Mouse (Mus musculus) lung, embryonic 16.5 days (tissue): ENCODE data around the gene Lrrc4. TPM values are rescaled to one million over a fixed set of nuclear protein-coding genes. Genes with fewer than 3 reads are reported as not detected.

Source experiments
- ATAC-seq: fragments of 200-750 bp; cut with Nextera tagmentation; 2 replicates; pipeline ENCODE4 v1.8.0; 2017; ENCODE audit warnings: low read depth, mild to moderate bottlenecking, moderate library complexity
- H3K27ac ChIP-seq: fragments of 300-500 bp; sonication (generic); 2 replicates; pipeline ENCODE4 v1.5.1; 2014; ENCODE audit warnings: mild to moderate bottlenecking, control low read depth, low read length
- H3K27me3 ChIP-seq: fragments of 300-500 bp; sonication (generic); 2 replicates; pipeline ENCODE4 v1.6.1; 2014; ENCODE audit warnings: low read depth, low read length, mixed read lengths; ENCODE audit not compliant: control insufficient read depth, insufficient read depth
- H3K36me3 ChIP-seq: fragments of 300-500 bp; sonication (generic); 2 replicates; pipeline ENCODE4 v1.6.1; 2014; ENCODE audit warnings: low read length; ENCODE audit not compliant: control insufficient read depth, insufficient read depth
- H3K4me1 ChIP-seq: fragments of 300-500 bp; sonication (generic); replicated peaks from 2 replicates; pipeline ENCODE4 v1.6.1; 2014; ENCODE audit warnings: low read length, mixed read lengths; ENCODE audit not compliant: control insufficient read depth, insufficient read depth
- H3K4me2 ChIP-seq: fragments of 300-500 bp; sonication (generic); 2 replicates; pipeline ENCODE4 v1.6.1; 2014; ENCODE audit warnings: low read depth, low read length, control low read depth
- H3K4me3 ChIP-seq: fragments of 300-500 bp; sonication (generic); 2 replicates; pipeline ENCODE4 v1.5.1; 2014; ENCODE audit warnings: mild to moderate bottlenecking, low read length, control low read depth
- H3K9ac ChIP-seq: fragments of 300-500 bp; sonication (generic); 2 replicates; pipeline ENCODE4 v1.6.1; 2014; ENCODE audit warnings: low read length, control low read depth
- H3K9me3 ChIP-seq: fragments of 300-500 bp; sonication (generic); 2 replicates; pipeline ENCODE4 v1.6.1; 2016; ENCODE audit warnings: low read length; ENCODE audit not compliant: control insufficient read depth
- WGBS: fragments of 180-500 bp; shearing (Covaris S2); extraction: QIAGEN DNeasy Blood & Tissue Kit; methylation state at CpG from one replicate; pipeline ENCODE4 v1.1.7; 2014; 5-methylcytosine and 5-hydroxymethylcytosine counted together
- polyA plus RNA-seq: library from polyadenylated mRNA; unstranded; fragments of >200 nt; fragmentation: Nextera tagmentation; extraction: Ambion mirVana; gene quantifications from 2 replicates; pipeline ENCODE4 v1.2.1, GENCODE M21; 2015

The Lrrc4 gene
- polyA plus RNA-seq, 1 experiment from 2014 or later = 0.19 TPM

DNA sequence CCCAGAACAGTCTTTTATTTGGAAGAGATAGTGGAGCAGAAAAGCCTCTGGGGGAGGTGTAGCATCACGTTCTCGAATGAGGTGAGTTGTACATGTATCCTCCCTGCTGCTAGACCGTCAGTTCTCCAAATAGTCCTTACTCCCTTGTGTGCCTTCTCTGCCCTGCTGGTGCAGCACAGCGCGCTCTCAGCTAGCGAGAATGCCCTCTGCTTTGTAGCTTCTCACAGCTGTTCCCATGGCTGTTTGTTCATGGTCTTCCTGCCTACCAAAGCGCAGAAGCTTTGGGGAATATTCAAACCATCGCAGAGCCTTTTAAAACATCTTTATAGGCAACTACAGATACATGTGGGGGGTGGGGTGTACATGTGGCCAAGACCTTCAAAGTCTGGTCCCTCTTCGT, 17.3 kb upstream of the Lrrc4 start:
- Histone ChIP-seq H3K27ac (no peak overlapping the region), H3K36me3 (no peaks in the 10 kb centered on the region), H3K9me3 (no peaks in the 10 kb centered on the region), H3K4me1 (peaks cover 14% of the 10 kb centered on the region), H3K27me3 (no peaks in the 10 kb centered on the region), H3K4me3 (no peak overlapping the region), H3K4me2 (no peak overlapping the region), H3K9ac (no peak overlapping the region)
- 75% methylated on average over 9 of the region's 9 CpGs for WGBS
- ATAC-seq = no peak

DNA sequence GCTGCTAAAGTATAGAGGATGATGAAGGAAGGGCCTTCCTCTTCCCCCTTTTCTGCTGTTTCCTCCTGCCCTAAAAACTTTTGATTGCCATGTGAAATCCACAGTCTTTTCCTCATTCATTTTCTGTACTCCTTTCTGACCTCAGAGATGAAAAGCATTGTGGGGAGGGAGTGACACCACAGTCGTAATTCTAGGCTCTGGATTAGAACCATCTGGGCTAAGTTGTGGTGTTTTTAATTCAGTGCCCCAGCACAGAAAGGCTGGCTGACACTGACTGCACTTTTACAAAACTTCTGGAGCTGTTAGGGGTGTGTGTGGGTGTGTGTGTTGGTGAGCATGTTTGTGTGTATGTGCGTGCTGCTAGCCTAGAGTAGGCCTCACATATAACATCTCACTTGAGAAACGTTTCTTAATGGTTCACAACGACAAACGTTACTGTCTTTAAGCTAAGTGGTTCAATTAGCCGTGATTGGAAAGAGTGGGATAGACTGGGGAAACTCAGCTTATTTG, 16.8 kb upstream of the Lrrc4 start:
- ATAC-seq = no peak
- peaks cover 12% of the 10 kb centered on the region for H3K4me1 ChIP-seq
- WGBS = 73% methylated on average over 6 of the region's 6 CpGs
- H3K27ac ChIP-seq = no peak overlapping the region
- H3K27me3 ChIP-seq = no peaks in the 10 kb centered on the region
- no peaks in the 10 kb centered on the region for H3K9me3 ChIP-seq
- H3K36me3 ChIP-seq = no peaks in the 10 kb centered on the region
- no peak overlapping the region for H3K4me3 ChIP-seq
- H3K4me2 ChIP-seq = no peak overlapping the region
- H3K9ac ChIP-seq = no peak overlapping the region; the same call in 1 of the 2 replicates

DNA sequence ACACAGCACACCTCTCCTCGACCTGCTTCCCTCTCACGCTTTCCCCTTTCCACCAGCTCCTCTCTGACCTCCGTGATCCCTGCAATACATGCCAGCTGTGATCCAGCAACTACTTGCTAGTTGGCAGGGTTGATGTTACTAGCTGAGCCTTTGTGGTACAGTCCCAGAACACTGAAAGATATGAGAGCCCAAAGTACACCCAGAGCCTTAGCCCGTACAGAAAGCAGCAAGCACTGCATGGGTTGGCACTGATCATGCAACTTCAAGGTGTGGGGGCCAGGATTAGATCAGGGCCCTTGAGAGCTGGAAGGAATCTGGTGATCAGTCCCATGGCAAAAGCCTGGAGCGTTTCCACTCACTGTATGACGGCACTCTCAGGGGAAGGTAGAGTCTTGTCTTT, 16.1 kb upstream of the Lrrc4 start:
- H3K4me1 ChIP-seq = peaks cover 10% of the 10 kb centered on the region
- H3K4me3 ChIP-seq = no peak overlapping the region
- no peaks in the 10 kb centered on the region for H3K9me3 ChIP-seq
- WGBS = 61% methylated on average over 6 of the region's 6 CpGs
- ATAC-seq = no peak
- no peak overlapping the region for H3K27ac ChIP-seq
- no peaks in the 10 kb centered on the region for H3K36me3 ChIP-seq
- no peak overlapping the region for H3K4me2 ChIP-seq
- no peak overlapping the region for H3K9ac ChIP-seq
- no peaks in the 10 kb centered on the region for H3K27me3 ChIP-seq

DNA sequence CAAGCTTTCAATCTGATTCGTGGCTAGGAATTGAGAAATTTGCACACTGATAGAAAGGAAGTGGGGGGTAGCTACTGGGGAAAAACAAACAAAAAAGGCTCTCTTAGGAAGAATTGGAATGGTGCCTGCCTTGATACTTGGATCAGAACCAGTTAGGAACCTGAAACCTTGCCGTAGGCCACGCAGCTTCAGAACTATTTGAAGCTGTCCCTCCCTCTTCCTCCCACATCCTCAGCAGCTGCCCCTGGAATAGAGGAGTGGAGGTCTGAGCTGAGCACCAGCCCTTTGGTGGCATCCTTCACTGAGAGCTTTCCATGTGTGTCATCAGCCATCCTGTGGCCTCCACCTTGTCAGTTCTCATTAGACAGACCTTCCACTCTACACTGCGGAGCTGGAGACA, 14.1 kb upstream of the Lrrc4 start:
- H3K36me3 ChIP-seq = no peaks in the 10 kb centered on the region
- no peaks in the 10 kb centered on the region for H3K27me3 ChIP-seq
- H3K4me1 ChIP-seq = peaks cover 10% of the 10 kb centered on the region
- 38% methylated on average over 4 of the region's 4 CpGs for WGBS
- no peaks in the 10 kb centered on the region for H3K9me3 ChIP-seq
- no peak for ATAC-seq
- H3K4me3 ChIP-seq = no peak overlapping the region
- H3K4me2 ChIP-seq = no peak overlapping the region
- H3K9ac ChIP-seq = no peak overlapping the region
- H3K27ac ChIP-seq = no peak overlapping the region

DNA sequence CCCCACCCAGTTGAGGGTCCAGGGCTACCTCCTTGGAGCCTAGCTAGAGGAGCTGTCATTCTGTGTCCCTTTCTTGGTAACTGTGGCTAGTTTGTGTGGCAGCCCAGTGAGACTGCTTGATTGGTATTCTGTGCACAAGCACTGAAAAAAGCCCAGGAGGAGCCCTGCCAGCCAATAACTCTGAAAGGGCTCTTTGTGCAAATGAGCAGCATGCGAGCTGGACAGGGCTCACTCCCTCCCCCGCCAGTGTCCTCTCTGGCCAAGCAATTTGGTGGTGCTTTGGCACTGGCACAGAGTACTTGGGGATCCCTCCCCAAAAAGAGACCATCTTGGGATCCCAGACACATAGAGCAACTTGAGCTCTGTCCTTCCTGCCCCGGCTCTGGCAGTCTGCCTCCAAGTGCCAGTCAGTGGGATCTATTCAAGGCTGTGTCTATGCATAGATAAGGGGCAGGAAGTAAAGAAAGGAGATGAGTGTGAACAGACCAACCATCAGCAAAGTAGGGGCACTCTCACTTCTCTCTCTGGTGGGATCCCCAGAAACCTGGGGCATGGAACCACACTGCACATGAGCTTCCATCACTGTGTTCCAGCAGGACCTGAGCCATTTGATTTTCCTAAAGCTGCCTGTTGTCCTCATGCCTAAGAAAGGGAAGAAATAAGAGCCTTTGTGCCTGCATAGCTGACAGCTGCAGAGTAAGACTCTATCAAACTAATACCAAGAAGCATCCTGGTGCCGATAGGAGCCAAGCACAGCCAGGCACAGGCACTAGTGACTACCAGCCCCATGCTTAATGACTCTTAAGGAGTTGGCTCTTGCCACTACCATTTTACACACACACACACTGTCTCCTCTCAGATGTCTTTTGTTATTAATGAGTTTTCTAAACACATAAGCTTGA, 11.1 kb upstream of the Lrrc4 start:
- Histone ChIP-seq H3K4me3 (no peak overlapping the region), H3K27ac (no peak overlapping the region), H3K4me1 (peaks cover 7% of the 10 kb centered on the region), H3K36me3 (no peaks in the 10 kb centered on the region), H3K27me3 (no peaks in the 10 kb centered on the region), H3K9ac (no peak overlapping the region), H3K4me2 (no peak overlapping the region), H3K9me3 (no peaks in the 10 kb centered on the region)
- WGBS = 66% methylated on average over 4 of the region's 4 CpGs
- ATAC-seq = no peak

- no peaks in the 10 kb centered on the region for H3K27me3 ChIP-seq
- no peak overlapping the region for H3K4me3 ChIP-seq
- H3K36me3 ChIP-seq = no peaks in the 10 kb centered on the region
- H3K9me3 ChIP-seq = no peaks in the 10 kb centered on the region
- no peak overlapping the region for H3K4me2 ChIP-seq
- H3K4me1 ChIP-seq = peaks cover 7% of the 10 kb centered on the region
- WGBS = 82% methylated on average over 3 of the region's 3 CpGs
- H3K9ac ChIP-seq = no peak overlapping the region
- no peak for ATAC-seq
- H3K27ac ChIP-seq = no peak overlapping the region
These were observed 10.0 kb upstream of the Lrrc4 start for GRCm38 (mm10) chr6:28841569-28841968.

- Histone ChIP-seq H3K4me2 (no peak overlapping the region), H3K27ac (no peak overlapping the region), H3K27me3 (no peaks in the 10 kb centered on the region; the same call in 1 of the 2 replicates), H3K9me3 (no peaks in the 10 kb centered on the region), H3K9ac (no peak overlapping the region), H3K4me3 (no peak overlapping the region), H3K36me3 (no peaks in the 10 kb centered on the region), H3K4me1 (peaks cover 10% of the 10 kb centered on the region; the same call in 1 of the 2 replicates)
- ATAC-seq = no peak
These were observed 5.1 kb upstream of the Lrrc4 start for GRCm38 (mm10) chr6:28836600-28836999.

GRCm38 (mm10) chr6:28834046-28834445, 2.5 kb upstream of the Lrrc4 start:
- Histone ChIP-seq H3K27ac (no peak overlapping the region), H3K9ac (no peak overlapping the region), H3K36me3 (no peaks in the 10 kb centered on the region), H3K9me3 (no peaks in the 10 kb centered on the region), H3K4me1 (peaks cover 10% of the 10 kb centered on the region; the same call in 1 of the 2 replicates), H3K4me3 (no peak overlapping the region), H3K4me2 (no peak overlapping the region), H3K27me3 (peaks cover 6% of the 10 kb centered on the region)
- no peak for ATAC-seq
- WGBS = 70% methylated on average over 2 of the region's 2 CpGs

DNA sequence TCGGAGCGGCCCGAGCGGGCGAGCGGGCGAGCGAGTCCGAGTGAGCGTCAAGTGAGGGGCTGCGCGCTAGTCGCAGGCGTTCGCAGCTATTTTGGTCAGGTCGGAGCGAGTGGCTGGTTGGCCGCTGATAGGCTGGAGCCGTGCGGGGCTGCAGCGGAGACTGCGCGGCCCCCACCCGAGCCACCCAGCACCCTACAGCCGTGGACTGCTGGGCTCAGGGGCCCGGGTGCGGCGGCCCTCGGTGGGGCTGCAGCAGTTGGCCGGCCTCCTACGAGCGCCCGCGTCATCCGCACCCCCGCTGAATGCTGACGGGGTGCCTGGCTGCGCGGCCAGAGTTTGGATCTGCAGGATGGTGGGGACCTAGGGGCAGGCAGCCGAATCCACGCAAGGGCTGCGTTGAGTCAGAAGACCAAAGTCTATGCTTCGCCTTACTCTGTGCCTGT, 1.9 kb upstream of the Lrrc4 start:
- ATAC-seq = peak; percentile 71
- H3K4me3 ChIP-seq = peak overlapping the region; percentile 56
- H3K9me3 ChIP-seq = no peaks in the 10 kb centered on the region
- H3K4me1 ChIP-seq = peaks cover 10% of the 10 kb centered on the region; the same call in 1 of the 2 replicates
- no peaks in the 10 kb centered on the region for H3K36me3 ChIP-seq
- H3K9ac ChIP-seq = peak overlapping the region; percentile 57
- 2% methylated on average over 35 of the region's 43 CpGs for WGBS
- H3K27me3 ChIP-seq = peaks cover 6% of the 10 kb centered on the region
- peak overlapping the region; percentile 100 for H3K4me2 ChIP-seq
- no peak overlapping the region for H3K27ac ChIP-seq
